Mouse (Mus musculus) heart, adult 11 months (tissue): ENCODE measurements around the gene Barx2.

Experiments
- DNase-seq: peaks from one replicate; pipeline ENCODE4 v3.0.0; 2022

Gene Barx2

GRCm38 (mm10) chr9:31886258-31886657 lies 27.0 kb downstream of the Barx2 start:
- no peak for DNase-seq

- no peak for DNase-seq
Measured at GRCm38 (mm10) chr9:31882376-31882775, 30.9 kb downstream of the Barx2 start.

- peak; percentile 49 for DNase-seq
Measured at GRCm38 (mm10) chr9:31875556-31875955, 37.7 kb downstream of the Barx2 start.

GRCm38 (mm10) chr9:31874236-31874635 lies 39.0 kb downstream of the Barx2 start:
- DNase-seq, result peak; percentile 43

GRCm38 (mm10) chr9:31871410-31871809 lies 41.9 kb downstream of the Barx2 start:
- peak; percentile 71 for DNase-seq

GRCm38 (mm10) chr9:31868823-31869460 lies 44.3 kb downstream of the Barx2 start:
- DNase-seq, result no peak

GRCm38 (mm10) chr9:31863830-31864229 lies 49.4 kb downstream of the Barx2 start:
- no peak for DNase-seq

- DNase-seq, result peak; percentile 18
Measured at GRCm38 (mm10) chr9:31859446-31859845, 53.8 kb downstream of the Barx2 start.

- DNase-seq, result peak; percentile 88
Measured at GRCm38 (mm10) chr9:31858720-31859340, 54.4 kb downstream of the Barx2 start.

GRCm38 (mm10) chr9:31857512-31857911 lies 55.8 kb downstream of the Barx2 start:
- peak; percentile 83 for DNase-seq

- DNase-seq, result peak; percentile 83
Measured at GRCm38 (mm10) chr9:31856437-31856836, 56.8 kb downstream of the Barx2 start.

GRCm38 (mm10) chr9:31855668-31856067 lies 57.6 kb downstream of the Barx2 start:
- DNase-seq, result peak; percentile 73

GRCm38 (mm10) chr9:31851710-31852109 lies 61.6 kb downstream of the Barx2 start:
- peak; percentile 80 for DNase-seq

GRCm38 (mm10) chr9:31850706-31851105 lies 62.6 kb downstream of the Barx2 start:
- peak; percentile 22 for DNase-seq

GRCm38 (mm10) chr9:31849387-31849786 lies 63.9 kb downstream of the Barx2 start:
- DNase-seq, result no peak

GRCm38 (mm10) chr9:31844614-31845013 lies 68.6 kb downstream of the Barx2 start:
- DNase-seq, result no peak

- peak; percentile 90 for DNase-seq
Measured at GRCm38 (mm10) chr9:31841108-31841815, 72.0 kb downstream of the Barx2 start.

GRCm38 (mm10) chr9:31840571-31840970 lies 72.7 kb downstream of the Barx2 start:
- peak; percentile 92 for DNase-seq

GRCm38 (mm10) chr9:31840037-31840436 lies 73.2 kb downstream of the Barx2 start:
- no peak for DNase-seq

GRCm38 (mm10) chr9:31839106-31840027 lies 73.9 kb downstream of the Barx2 start:
- peak; percentile 68 for DNase-seq

GRCm38 (mm10) chr9:31838047-31838446 lies 75.2 kb downstream of the Barx2 start:
- DNase-seq, result peak; percentile 76

GRCm38 (mm10) chr9:31808753-31809152 lies 104.5 kb downstream of the Barx2 start:
- no peak for DNase-seq

- no peak for DNase-seq
Measured at GRCm38 (mm10) chr9:31802641-31803040, 110.6 kb downstream of the Barx2 start.
